Mouse (Mus musculus) kidney, adult 2 months (tissue): Measurements from ENCODE around the gene Rapgef4.

Experiments used
- CTCF ChIP-seq: fragments of 200-500 bp; conservative IDR thresholded peaks from 2 replicates; pipeline ENCODE4 v1.5.1; 2011; ENCODE audit warnings: low read depth, mild to moderate bottlenecking, control low read depth, low read length, moderate library complexity, mixed read lengths; ENCODE audit not compliant: insufficient read depth, insufficient read length
- POLR2A ChIP-seq: fragments of 200-500 bp; IDR thresholded peaks from one replicate; pipeline ENCODE4 v1.6.1; 2011; ENCODE audit warnings: low read depth, low read length, control low read depth

DNA sequence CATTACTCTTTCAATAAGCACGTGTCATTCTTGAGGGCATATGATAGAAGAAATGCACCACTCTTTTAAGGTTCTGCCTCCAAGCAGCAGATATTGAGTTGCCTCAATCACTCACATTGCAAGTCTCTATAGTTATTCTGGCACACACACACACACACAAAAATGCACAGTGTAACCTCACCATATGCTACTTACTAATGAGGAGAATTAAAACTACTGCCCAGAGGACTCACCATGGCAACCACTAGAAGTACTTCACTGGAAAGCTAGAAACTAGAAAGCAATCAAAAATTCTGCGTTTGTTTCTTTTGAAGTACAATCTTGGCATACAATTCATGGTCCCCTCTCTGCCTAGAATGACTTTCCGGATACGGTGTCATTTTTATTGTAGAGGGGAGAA is 29.8 kb upstream of the Rapgef4 start:
- TF ChIP-seq POLR2A (no peak), CTCF (no peak)
